Mouse (Mus musculus): ENCODE results near the gene Lrrc8c. TPM values are rescaled to one million over a fixed set of nuclear protein-coding genes. Genes with fewer than 3 reads are reported as not detected.

Lrrc8c gene
- polyA plus RNA-seq, 1 experiment from 2014 or later = 13.9 TPM

GRCm38 (mm10) chr5:105494246-105494917 lies 24.8 kb upstream of the Lrrc8c start:
- 26% methylated on average over 10 of the region's 10 CpGs for WGBS
- peaks cover 41% of the 10 kb centered on the region for H3K27me3 ChIP-seq (ENCODE audit: low read depth, poor library complexity, severe bottlenecking)
- H3K9me3 ChIP-seq (replicated peaks) = no peaks in the 10 kb centered on the region
- peaks cover 5% of the 10 kb centered on the region; the same call in 1 of the 2 replicates for H3K36me3 ChIP-seq
- peaks cover 69% of the 10 kb centered on the region for H3K4me1 ChIP-seq
- peak overlapping the region; percentile 76 for H3K27ac ChIP-seq (replicated peaks)
- peak; percentile 47 for DNase-seq (ENCODE audit: low spot score)
- peak overlapping the region; percentile 43 for H3K4me3 ChIP-seq

- H3K27ac ChIP-seq (replicated peaks) = peak overlapping the region; percentile 76
- no peaks in the 10 kb centered on the region for H3K9me3 ChIP-seq (replicated peaks)
- peaks cover 41% of the 10 kb centered on the region for H3K27me3 ChIP-seq (ENCODE audit: low read depth, poor library complexity, severe bottlenecking)
- peaks cover 5% of the 10 kb centered on the region; the same call in 1 of the 2 replicates for H3K36me3 ChIP-seq
- peak; percentile 88 for DNase-seq (ENCODE audit: low spot score)
- peaks cover 75% of the 10 kb centered on the region for H3K4me1 ChIP-seq
- H3K4me3 ChIP-seq = peak overlapping the region; percentile 43
- WGBS = 5% methylated on average over 24 of the region's 24 CpGs
Observed at GRCm38 (mm10) chr5:105494918-105495901, 24.0 kb upstream of the Lrrc8c start.

GRCm38 (mm10) chr5:105496133-105496532 lies 23.1 kb upstream of the Lrrc8c start:
- peaks cover 84% of the 10 kb centered on the region for H3K4me1 ChIP-seq
- H3K4me3 ChIP-seq = no peak overlapping the region
- H3K27ac ChIP-seq (replicated peaks) = no peak overlapping the region
- H3K36me3 ChIP-seq = no peaks in the 10 kb centered on the region; the same call in 1 of the 2 replicates
- no peaks in the 10 kb centered on the region for H3K9me3 ChIP-seq (replicated peaks)
- DNase-seq (ENCODE audit: low spot score) = peak; percentile 51
- 79% methylated on average over 4 of the region's 4 CpGs for WGBS
- peaks cover 41% of the 10 kb centered on the region for H3K27me3 ChIP-seq (ENCODE audit: low read depth, poor library complexity, severe bottlenecking)

DNA sequence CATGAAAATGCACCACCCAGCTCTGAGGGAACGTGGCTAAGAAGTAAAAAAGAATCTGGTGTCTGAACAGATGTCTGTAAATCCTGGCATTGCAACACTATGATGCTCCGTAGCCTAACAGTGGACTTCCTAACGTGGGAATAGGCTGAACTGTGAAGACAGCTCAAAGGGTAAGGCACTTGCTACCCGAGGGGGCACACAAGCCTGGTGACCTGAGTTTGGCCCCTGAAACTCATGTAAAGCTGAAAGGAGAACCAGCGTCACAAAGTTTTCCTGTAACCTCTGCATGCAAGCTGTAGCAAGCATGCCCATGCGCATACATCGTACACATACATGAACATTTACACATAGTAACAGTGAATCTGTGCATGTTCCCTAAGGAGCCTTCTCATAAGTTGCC lies 22.6 kb upstream of the Lrrc8c start:
- peaks cover 85% of the 10 kb centered on the region for H3K4me1 ChIP-seq
- DNase-seq (ENCODE audit: low spot score) = no peak
- H3K9me3 ChIP-seq (replicated peaks) = no peaks in the 10 kb centered on the region
- 85% methylated on average over 7 of the region's 7 CpGs for WGBS
- H3K27ac ChIP-seq (replicated peaks) = 0 out of 2 replicates have a peak overlapping the region, but pooled peaks have one; percentile 20
- H3K4me3 ChIP-seq = no peak overlapping the region
- H3K27me3 ChIP-seq (ENCODE audit: low read depth, poor library complexity, severe bottlenecking) = peaks cover 41% of the 10 kb centered on the region
- H3K36me3 ChIP-seq = no peaks in the 10 kb centered on the region

GRCm38 (mm10) chr5:105498429-105499000 lies 20.7 kb upstream of the Lrrc8c start:
- Histone ChIP-seq H3K4me1 (peaks cover 66% of the 10 kb centered on the region), H3K36me3 (peaks cover 3% of the 10 kb centered on the region; the same call in 1 of the 2 replicates), H3K9me3 (replicated peaks) (peaks cover 6% of the 10 kb centered on the region), H3K27ac (replicated peaks) (peak overlapping the region; percentile 61), H3K27me3 (ENCODE audit: low read depth, poor library complexity, severe bottlenecking) (peaks cover 31% of the 10 kb centered on the region), H3K4me3 (no peak overlapping the region)
- DNase-seq (ENCODE audit: low spot score) = no peak
- WGBS = 58% methylated on average over 4 of the region's 4 CpGs

DNA sequence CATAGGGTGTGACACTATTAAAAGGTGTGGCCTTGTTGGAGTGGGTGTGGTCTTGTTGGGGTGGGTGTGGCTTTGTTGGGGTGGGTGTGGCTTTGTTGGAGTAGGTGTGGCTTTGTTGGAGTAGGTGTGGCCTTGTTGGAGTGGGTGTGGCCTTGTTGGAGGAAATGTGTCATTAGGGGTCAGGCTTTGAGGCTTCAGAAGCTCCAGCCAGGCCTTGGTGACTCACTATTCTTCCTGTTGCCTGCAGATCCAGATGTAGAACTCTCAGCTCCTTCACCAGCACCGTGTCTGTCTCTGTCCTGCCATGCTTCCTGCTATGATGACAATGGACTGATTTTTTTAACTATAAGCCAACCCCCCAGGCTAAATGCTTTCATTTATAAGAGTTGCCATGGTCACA lies 19.8 kb upstream of the Lrrc8c start:
- no peak for DNase-seq (ENCODE audit: low spot score)
- WGBS = 71% methylated on average over 1 of the region's 1 CpGs
- peaks cover 7% of the 10 kb centered on the region for H3K9me3 ChIP-seq (replicated peaks)

DNA sequence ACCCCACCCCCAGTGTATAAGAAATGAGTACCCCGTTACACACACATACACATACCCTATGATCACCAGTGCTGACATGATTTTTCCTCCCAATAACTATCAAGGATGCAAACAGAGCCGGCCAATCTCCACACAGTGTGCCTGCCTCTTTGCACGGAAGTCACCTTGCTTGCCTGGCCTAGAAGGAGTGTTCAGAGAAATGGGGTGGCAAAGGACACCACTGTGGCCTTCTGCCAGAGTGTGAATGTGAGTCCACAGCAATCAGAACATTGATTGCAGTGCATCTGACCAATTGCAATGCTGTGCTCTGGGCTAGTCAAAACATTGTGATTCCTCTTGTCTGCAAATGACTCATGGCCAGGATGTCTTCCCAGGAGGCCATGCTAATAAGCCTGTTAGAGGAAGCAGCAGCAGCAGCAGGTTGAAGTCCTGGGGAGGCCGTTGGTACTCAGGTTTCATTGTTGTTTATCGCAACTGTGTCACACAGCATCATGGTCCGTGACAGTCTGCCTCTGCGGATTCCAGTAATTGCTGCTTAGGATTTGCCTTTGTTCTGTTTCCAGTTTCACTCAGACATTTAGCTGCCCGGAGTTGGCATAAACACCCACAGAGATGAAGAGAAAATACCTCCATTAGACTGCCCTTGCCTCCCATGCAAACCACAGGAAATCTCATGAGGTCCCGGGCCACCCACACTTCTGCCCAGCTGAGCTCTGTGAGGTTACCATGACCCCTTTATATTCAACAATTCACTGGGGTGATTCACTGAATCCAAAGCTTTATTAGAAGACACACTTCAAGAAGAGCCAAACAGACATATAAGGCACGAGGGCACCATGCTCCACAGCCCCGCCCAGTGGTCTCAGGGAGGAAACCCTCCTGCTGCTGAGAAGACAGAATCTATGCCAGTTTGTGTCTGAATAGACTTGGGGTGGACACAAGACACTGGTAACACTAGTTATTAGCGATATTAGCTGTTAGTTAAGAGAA lies 18.8 kb upstream of the Lrrc8c start:
- peak; percentile 31 for DNase-seq (ENCODE audit: low spot score)
- Histone ChIP-seq H3K4me3 (no peak overlapping the region), H3K9me3 (replicated peaks) (peaks cover 7% of the 10 kb centered on the region), H3K27ac (replicated peaks) (0 out of 2 replicates have a peak overlapping the region, but pooled peaks have one; percentile 42), H3K27me3 (ENCODE audit: low read depth, poor library complexity, severe bottlenecking) (peaks cover 19% of the 10 kb centered on the region; the same call in 1 of the 2 replicates), H3K4me1 (peaks cover 47% of the 10 kb centered on the region), H3K36me3 (peaks cover 3% of the 10 kb centered on the region; the same call in 1 of the 2 replicates)
- 51% methylated on average over 12 of the region's 12 CpGs for WGBS

More for the DNA sequence above, 19.8 kb upstream of the Lrrc8c start:
- Histone ChIP-seq H3K4me3 (no peak overlapping the region), H3K4me1 (peaks cover 57% of the 10 kb centered on the region), H3K27me3 (ENCODE audit: low read depth, poor library complexity, severe bottlenecking) (peaks cover 22% of the 10 kb centered on the region; the same call in 1 of the 2 replicates), H3K36me3 (peaks cover 3% of the 10 kb centered on the region; the same call in 1 of the 2 replicates), H3K27ac (replicated peaks) (no peak overlapping the region)

GRCm38 (mm10) chr5:105501136-105501535 lies 18.1 kb upstream of the Lrrc8c start:
- Histone ChIP-seq H3K27ac (replicated peaks) (no peak overlapping the region), H3K4me1 (peaks cover 40% of the 10 kb centered on the region), H3K4me3 (no peak overlapping the region), H3K36me3 (peaks cover 3% of the 10 kb centered on the region; the same call in 1 of the 2 replicates), H3K9me3 (replicated peaks) (peaks cover 7% of the 10 kb centered on the region), H3K27me3 (ENCODE audit: low read depth, poor library complexity, severe bottlenecking) (peaks cover 19% of the 10 kb centered on the region; the same call in 1 of the 2 replicates)
- DNase-seq (ENCODE audit: low spot score) = no peak
- WGBS = 82% methylated on average over 3 of the region's 3 CpGs

DNA sequence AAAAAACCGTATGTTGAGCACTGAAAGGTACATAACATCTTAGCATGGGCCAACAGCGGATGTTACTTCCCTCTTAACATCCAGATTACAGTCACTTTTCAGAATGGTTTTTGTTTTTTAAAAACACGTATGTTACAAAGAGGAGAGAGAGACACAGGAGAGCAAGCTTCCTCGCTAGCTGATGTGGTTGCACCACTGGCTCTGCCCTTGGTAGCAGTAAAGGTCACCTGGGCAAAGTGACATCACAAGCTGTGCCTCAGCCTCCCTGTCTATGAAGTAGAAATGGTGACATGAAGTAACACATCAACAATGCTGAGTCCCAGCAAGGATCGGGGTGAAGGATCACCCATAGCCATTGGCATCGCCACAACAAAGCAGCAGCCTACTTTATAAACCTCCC lies 10.4 kb upstream of the Lrrc8c start:
- H3K4me1 ChIP-seq = no peaks in the 10 kb centered on the region
- H3K9me3 ChIP-seq (replicated peaks) = no peaks in the 10 kb centered on the region
- no peaks in the 10 kb centered on the region for H3K27me3 ChIP-seq (ENCODE audit: low read depth, poor library complexity, severe bottlenecking)
- no peak overlapping the region for H3K27ac ChIP-seq (replicated peaks)
- 94% methylated on average over 6 of the region's 6 CpGs for WGBS
- DNase-seq (ENCODE audit: low spot score) = no peak
- no peak overlapping the region for H3K4me3 ChIP-seq
- no peaks in the 10 kb centered on the region for H3K36me3 ChIP-seq

- no peak for DNase-seq (ENCODE audit: low spot score)
- no peaks in the 10 kb centered on the region for H3K4me1 ChIP-seq
- H3K27me3 ChIP-seq (ENCODE audit: low read depth, poor library complexity, severe bottlenecking) = peaks cover 7% of the 10 kb centered on the region; the same call in 1 of the 2 replicates
- no peak overlapping the region for H3K4me3 ChIP-seq
- H3K9me3 ChIP-seq (replicated peaks) = no peaks in the 10 kb centered on the region
- no peaks in the 10 kb centered on the region for H3K36me3 ChIP-seq
- 76% methylated on average over 4 of the region's 4 CpGs for WGBS
- no peak overlapping the region for H3K27ac ChIP-seq (replicated peaks)
Observed at GRCm38 (mm10) chr5:105512297-105512696, 6.9 kb upstream of the Lrrc8c start.

- 79% methylated on average over 6 of the region's 6 CpGs for WGBS
- Histone ChIP-seq H3K9me3 (replicated peaks) (no peaks in the 10 kb centered on the region), H3K36me3 (no peaks in the 10 kb centered on the region), H3K4me3 (no peak overlapping the region), H3K27me3 (ENCODE audit: low read depth, poor library complexity, severe bottlenecking) (peaks cover 16% of the 10 kb centered on the region), H3K27ac (replicated peaks) (no peak overlapping the region), H3K4me1 (peaks cover 24% of the 10 kb centered on the region)
- no peak for DNase-seq (ENCODE audit: low spot score)
Observed at GRCm38 (mm10) chr5:105515532-105515931, 3.7 kb upstream of the Lrrc8c start.
